8 mouse cellular contexts compared by ENCODE assay signal in the genomic region with DNA sequence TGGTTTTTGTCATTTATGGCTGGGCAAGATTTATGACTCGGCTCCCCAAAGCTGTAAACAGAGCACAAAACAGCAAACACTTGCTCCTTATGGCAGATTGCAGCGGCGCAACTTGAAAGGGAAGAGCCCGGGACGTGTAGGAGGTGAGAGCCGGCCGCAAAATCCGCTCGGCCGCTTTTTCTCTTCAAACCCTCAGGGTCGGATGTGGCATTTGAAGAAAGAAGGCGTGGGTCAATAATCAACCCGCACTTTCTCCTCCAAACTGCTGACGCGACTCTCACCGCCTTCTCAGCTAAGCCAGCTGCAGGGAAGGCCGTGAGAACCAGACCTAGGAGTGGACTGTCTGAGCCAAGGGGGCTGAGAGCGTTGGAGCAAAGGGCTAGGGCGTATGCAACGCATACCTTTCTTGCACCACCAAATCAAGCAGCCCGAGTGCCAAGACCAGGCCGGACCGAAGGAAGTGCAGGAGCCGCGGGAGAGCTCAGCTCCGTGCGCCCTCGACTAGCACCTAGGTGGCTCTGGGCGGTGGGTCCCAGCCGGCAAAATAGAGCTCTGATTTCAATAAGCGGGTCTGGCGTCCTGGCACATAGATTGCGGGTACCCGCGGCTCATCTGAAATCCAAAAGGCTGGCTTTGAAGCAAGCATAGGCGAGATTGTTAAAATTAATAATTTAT. TPM values are rescaled to one million over a fixed set of nuclear protein-coding genes. Genes with fewer than 3 reads are reported as not detected.
DNase-seq lines count a peak whose midpoint lies in the region; ATAC-seq and TF ChIP-seq lines count a peak whose summit lies in the region.

A gene (plus strand): TSS at position 438 of the 675 bp plus-strand sequence.

- H3K4me1 ChIP-seq in spleen, adult 2 months (ENCODE audit: control insufficient read depth, insufficient read depth, insufficient read length): no peaks in the 10 kb centered on the region
- H3K4me1 ChIP-seq in hindbrain, embryonic 14.5 days (replicated peaks; ENCODE audit: control insufficient read depth, insufficient read depth, low read length): peaks cover 8% of the 10 kb centered on the region
- peaks cover 72% of the 10 kb centered on the region for H3K4me1 ChIP-seq in limb, embryonic 13.5 days
- H3K4me1 ChIP-seq in midbrain, postnatal 0 days (ENCODE audit: insufficient read depth, low read length): no peaks in the 10 kb centered on the region

- no peaks in the 10 kb centered on the region for H3K9me3 ChIP-seq in hindbrain, embryonic 14.5 days (ENCODE audit: control insufficient read depth, low read length)
- H3K9me3 ChIP-seq in limb, embryonic 13.5 days: no peaks in the 10 kb centered on the region
- H3K9me3 ChIP-seq in midbrain, postnatal 0 days (ENCODE audit: low read length): no peaks in the 10 kb centered on the region

- TF ChIP-seq CTCF in spleen, adult 2 months (IDR thresholded peaks at IDR 0.05; ENCODE audit: extremely low read depth, insufficient read depth, insufficient read length, insufficient replicate concordance): no peak
- TF ChIP-seq CTCF in midbrain, postnatal 0 days (IDR thresholded peaks at IDR 0.05): no peak

- no peak for DNase-seq in spleen, adult 2 months (ENCODE audit: low read depth in 1 of 2, low spot score in 2 of 2)
- no peak for DNase-seq in spleen, postnatal 4 days (ENCODE audit: low spot score in 2 of 2)
- DNase-seq in hindbrain, embryonic 14.5 days (ENCODE audit: low spot score): no peak
- DNase-seq in yolk sac, embryonic 10.5 days (ENCODE audit: low spot score): peak; percentile 78
- no peak for DNase-seq in gastrocnemius, postnatal 25 days
- DNase-seq in spleen, postnatal 14 days (ENCODE audit: low spot score in 2 of 2): no peak
- DNase-seq in midbrain, postnatal 0 days (ENCODE audit: low spot score): no peak

- H3K4me3 ChIP-seq in spleen, adult 2 months (ENCODE audit: extremely low read depth, insufficient read depth, insufficient read length): no peak within 1 kb of the TSS; the same call in 1 of the 2 replicates
- H3K4me3 ChIP-seq in hindbrain, embryonic 14.5 days (replicated peaks; ENCODE audit: low read length): peak within 1 kb of the TSS; percentile 71
- peak within 1 kb of the TSS; percentile 47 for H3K4me3 ChIP-seq in limb, embryonic 13.5 days
- no peak within 1 kb of the TSS for H3K4me3 ChIP-seq in midbrain, postnatal 0 days (ENCODE audit: low read depth, low read length)

- H3K27me3 ChIP-seq in spleen, adult 2 months (ENCODE audit: control insufficient read depth, insufficient read depth, low read length): peaks cover 2% of the 10 kb centered on the region; the same call in 1 of the 2 replicates
- H3K27me3 ChIP-seq in hindbrain, embryonic 14.5 days (ENCODE audit: control insufficient read depth, insufficient read depth, low read length): peaks cover 77% of the 10 kb centered on the region
- H3K27me3 ChIP-seq in limb, embryonic 13.5 days: peaks cover 66% of the 10 kb centered on the region
- peaks cover 88% of the 10 kb centered on the region for H3K27me3 ChIP-seq in midbrain, postnatal 0 days (ENCODE audit: insufficient read depth, low read length)

- no peak for ATAC-seq in hindbrain, embryonic 14.5 days (ENCODE audit: low FRiP score)
- no peak for ATAC-seq in limb, embryonic 13.5 days (ENCODE audit: low FRiP score, low read depth)
- ATAC-seq in midbrain, postnatal 0 days (ENCODE audit: low FRiP score): no peak

- 0 out of 2 replicates have a peak within 1 kb of the TSS, but pooled peaks have one; percentile 2 for H3K27ac ChIP-seq in spleen, adult 2 months (ENCODE audit: insufficient read depth, low read length)
- peak within 1 kb of the TSS; percentile 100 for H3K27ac ChIP-seq in hindbrain, embryonic 14.5 days
- no peak within 1 kb of the TSS; the same call in 1 of the 2 replicates for H3K27ac ChIP-seq in limb, embryonic 13.5 days
- H3K27ac ChIP-seq in midbrain, postnatal 0 days (ENCODE audit: low read depth, low read length): no peak within 1 kb of the TSS

- H3K36me3 ChIP-seq in spleen, adult 2 months (ENCODE audit: control insufficient read depth, insufficient read depth, low read length): no peaks in the 10 kb centered on the region
- no peaks in the 10 kb centered on the region for H3K36me3 ChIP-seq in hindbrain, embryonic 14.5 days (replicated peaks; ENCODE audit: control insufficient read depth, insufficient read depth)
- no peaks in the 10 kb centered on the region; the same call in 1 of the 2 replicates for H3K36me3 ChIP-seq in limb, embryonic 13.5 days
- no peaks in the 10 kb centered on the region for H3K36me3 ChIP-seq in midbrain, postnatal 0 days (ENCODE audit: insufficient read depth, low read length)

- peak within 1 kb of the TSS; percentile 99 for H3K9ac ChIP-seq in hindbrain, embryonic 14.5 days
- peak within 1 kb of the TSS; percentile 63; the same call in 1 of the 2 replicates for H3K9ac ChIP-seq in limb, embryonic 13.5 days
- no peak within 1 kb of the TSS for H3K9ac ChIP-seq in midbrain, postnatal 0 days (replicated peaks; ENCODE audit: low read length, poor library complexity, severe bottlenecking)

- no peak for TF ChIP-seq POLR2A in spleen, adult 2 months (IDR thresholded peaks at IDR 0.05; ENCODE audit: low read depth, low read length)

- H3K4me2 ChIP-seq in hindbrain, embryonic 14.5 days (replicated peaks): peak within 1 kb of the TSS; percentile 81
- peak within 1 kb of the TSS; percentile 70 for H3K4me2 ChIP-seq in limb, embryonic 13.5 days (replicated peaks)
- no peak within 1 kb of the TSS for H3K4me2 ChIP-seq in midbrain, postnatal 0 days (ENCODE audit: low read depth, low read length, poor library complexity, severe bottlenecking)

- 79% methylated on average over 36 of the region's 36 CpGs for WGBS in spleen, adult 2 months
- 1% methylated on average over 36 of the region's 36 CpGs for WGBS in hindbrain, embryonic 14.5 days
- WGBS in limb, embryonic 13.5 days: 10% methylated on average over 36 of the region's 36 CpGs
- under 1% methylated on average over 36 of the region's 36 CpGs for WGBS in midbrain, postnatal 0 days

RNA-seq across cellular contexts. Expression of the gene that starts here (rescaled TPM):
- not detected in 2 replicates for polyA plus RNA-seq in spleen, adult 2 months (2012; rRNA removed)
- 4.1 and 5.0 TPM in 2 replicates for polyA plus RNA-seq in hindbrain, embryonic 14.5 days (2014; fragmentation: Nextera tagmentation; extraction: Ambion mirVana)
- polyA plus RNA-seq in limb, embryonic 13.5 days (2015; fragmentation: Nextera tagmentation; extraction: Ambion mirVana): 0.66 and 0.71 TPM in 2 replicates
- not detected for total RNA-seq in gastrocnemius, postnatal 25 days (2021)
- not detected in 2 replicates for total RNA-seq in midbrain, postnatal 0 days (2014; rRNA removed)
- polyA plus RNA-seq in midbrain, postnatal 0 days (2015; fragmentation: Nextera tagmentation; extraction: Ambion mirVana): not detected in 2 replicates

Comparison
In these comparisons a context has a peak if more than half of its experiments do, and no peak if none do; other contexts are left out.
1. H3K27ac ChIP-seq: peak in spleen, adult 2 months (single experiment) and hindbrain, embryonic 14.5 days (single experiment); none in limb, embryonic 13.5 days (single experiment) and midbrain, postnatal 0 days (single experiment).
2. H3K4me3 ChIP-seq: peak in hindbrain, embryonic 14.5 days (single experiment) and limb, embryonic 13.5 days (single experiment); none in spleen, adult 2 months (single experiment) and midbrain, postnatal 0 days (single experiment).